Mouse (Mus musculus) midbrain, postnatal 0 days (tissue): ENCODE measurements at regions not wholly inside any gene's neighbourhood (a gene's known extent, or its start where the extent isn't known, plus 50 kb on each side); places are given as distances from the start of the nearest gene placed in this dataset.

Source experiments
- ATAC-seq: fragments of 200-750 bp; cut with Nextera tagmentation; 2 replicates; pipeline ENCODE4 v1.8.0; 2017; ENCODE audit warnings: moderate number of reproducible peaks, mild to moderate bottlenecking, moderate TSS enrichment, moderate library complexity; ENCODE audit not compliant: low FRiP score
- DNase-seq: peaks from one replicate; pipeline ENCODE4 v3.0.0-alpha.2; 2015; ENCODE audit warnings: low spot score
- H3K27ac ChIP-seq: fragments of 300-500 bp; sonication (generic); 2 replicates; pipeline ENCODE4 v1.5.1; 2014; ENCODE audit warnings: low read depth, mild to moderate bottlenecking, low read length, mixed read lengths
- H3K27me3 ChIP-seq: fragments of 300-500 bp; sonication (generic); 2 replicates; pipeline ENCODE4 v1.6.1; 2014; ENCODE audit warnings: low read length, control low read depth, mixed read lengths; ENCODE audit not compliant: insufficient read depth
- H3K36me3 ChIP-seq: fragments of 300-500 bp; sonication (generic); 2 replicates; pipeline ENCODE4 v1.6.1; 2014; ENCODE audit warnings: low read length, control low read depth, mixed read lengths; ENCODE audit not compliant: insufficient read depth
- H3K4me1 ChIP-seq: fragments of 300-500 bp; sonication (generic); 2 replicates; pipeline ENCODE4 v1.6.1; 2014; ENCODE audit warnings: mild to moderate bottlenecking, control low read depth, antibody characterized with exemption, low read length, mixed read lengths; ENCODE audit not compliant: insufficient read depth
- H3K4me2 ChIP-seq: fragments of 300-500 bp; sonication (generic); 2 replicates; pipeline ENCODE4 v1.6.1; 2014; ENCODE audit warnings: low read depth, mild to moderate bottlenecking, low read length, mixed read lengths; ENCODE audit not compliant: poor library complexity, severe bottlenecking
- H3K4me3 ChIP-seq: fragments of 300-500 bp; sonication (generic); 2 replicates; pipeline ENCODE4 v1.5.1; 2014; ENCODE audit warnings: low read depth, mild to moderate bottlenecking, low read length, moderate library complexity
- H3K9ac ChIP-seq: fragments of 300-500 bp; sonication (generic); replicated peaks from 2 replicates; pipeline ENCODE4 v1.6.1; 2014; ENCODE audit warnings: mild to moderate bottlenecking, low read length, moderate library complexity, mixed read lengths; ENCODE audit not compliant: poor library complexity, severe bottlenecking
- H3K9me3 ChIP-seq: fragments of 300-500 bp; sonication (generic); 2 replicates; pipeline ENCODE4 v1.6.1; 2016; ENCODE audit warnings: low read length, control low read depth
- CTCF ChIP-seq: IDR thresholded peaks from 2 replicates; pipeline ENCODE4 v1.5.1; 2016; ENCODE audit warnings: antibody characterized with exemption, mild to moderate bottlenecking
- WGBS: fragments of 180-500 bp; shearing (Covaris S2); extraction: QIAGEN DNeasy Blood & Tissue Kit; methylation state at CpG from one replicate; pipeline ENCODE4 v1.1.7; 2014; 5-methylcytosine and 5-hydroxymethylcytosine counted together

DNA sequence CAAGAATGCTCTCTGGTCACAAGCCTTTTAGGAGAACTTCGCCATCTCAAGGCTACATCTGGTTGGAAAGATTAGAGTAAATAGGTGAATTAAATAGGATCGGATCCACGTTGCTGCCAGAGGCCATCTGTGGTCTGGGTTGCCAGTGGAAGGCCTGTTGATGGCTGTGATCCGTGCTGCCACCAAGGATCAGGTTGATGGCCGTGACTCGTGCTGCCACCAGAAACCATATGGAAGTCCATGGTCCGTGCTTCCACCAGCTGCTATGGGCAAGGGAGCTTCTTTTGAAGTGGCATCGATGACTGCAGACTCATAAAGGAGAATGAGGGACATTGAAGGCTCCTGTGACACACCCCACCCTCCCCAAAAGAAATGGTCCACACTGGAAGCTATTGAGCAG is 79.6 kb downstream of the Atp1a1 start:
- no peaks in the 10 kb centered on the region for H3K9me3 ChIP-seq
- 79% methylated on average over 8 of the region's 8 CpGs for WGBS
- H3K4me1 ChIP-seq, result peaks cover 8% of the 10 kb centered on the region; the same call in 1 of the 2 replicates
- ATAC-seq, result no peak
- no peak overlapping the region for H3K4me3 ChIP-seq
- no peaks in the 10 kb centered on the region for H3K36me3 ChIP-seq
- H3K27ac ChIP-seq, result no peak overlapping the region
- TF ChIP-seq CTCF, result no peak
- H3K27me3 ChIP-seq, result no peaks in the 10 kb centered on the region
- DNase-seq, result peak; percentile 64
- no peak overlapping the region for H3K9ac ChIP-seq
- H3K4me2 ChIP-seq, result no peak overlapping the region

DNA sequence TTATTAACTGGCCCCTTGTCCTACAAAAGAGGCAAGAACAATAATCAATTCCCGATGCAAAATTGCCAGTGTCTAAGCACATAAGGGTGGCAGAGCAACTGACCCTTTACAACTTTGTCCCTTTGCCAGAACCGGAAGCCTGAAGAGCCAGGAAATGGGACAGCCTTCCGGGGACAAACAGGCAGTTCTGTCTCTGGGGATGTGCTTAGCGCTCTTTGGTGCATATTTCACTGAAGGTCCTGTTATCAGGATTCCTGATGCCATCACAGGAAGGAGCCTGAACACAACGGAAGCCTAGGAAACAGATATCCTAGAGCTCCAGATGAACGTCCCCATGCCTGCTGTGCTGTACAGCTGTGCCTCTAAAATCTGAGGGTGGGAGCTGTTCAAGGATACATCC is 80.0 kb downstream of the Atp1a1 start:
- H3K4me3 ChIP-seq, result no peak overlapping the region
- peaks cover 8% of the 10 kb centered on the region; the same call in 1 of the 2 replicates for H3K4me1 ChIP-seq
- ATAC-seq, result no peak
- no peak for TF ChIP-seq CTCF
- H3K27me3 ChIP-seq, result no peaks in the 10 kb centered on the region
- H3K9ac ChIP-seq, result no peak overlapping the region
- no peaks in the 10 kb centered on the region for H3K9me3 ChIP-seq
- WGBS, result 72% methylated on average over 6 of the region's 6 CpGs
- no peak for DNase-seq
- H3K27ac ChIP-seq, result no peak overlapping the region
- H3K4me2 ChIP-seq, result no peak overlapping the region
- no peaks in the 10 kb centered on the region for H3K36me3 ChIP-seq

DNA sequence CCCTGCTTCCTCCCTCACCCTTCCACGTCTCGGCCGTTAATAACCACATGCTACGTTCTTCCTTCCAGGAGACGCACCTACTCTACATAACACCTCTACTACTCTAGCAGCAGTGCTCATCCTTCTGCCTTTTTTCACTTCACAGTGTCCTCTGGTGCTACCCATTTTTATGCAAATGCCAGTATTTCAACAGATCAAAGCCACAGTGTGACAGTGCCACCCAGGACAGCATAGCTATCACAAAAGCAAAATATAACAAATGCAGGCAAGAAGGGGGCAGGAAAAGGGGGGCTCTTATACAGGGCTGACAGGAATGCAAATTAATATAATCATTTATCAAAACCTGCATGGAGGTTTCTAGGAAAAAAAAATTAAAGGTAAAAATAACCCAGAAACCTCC is 81.2 kb downstream of the Atp1a1 start:
- Histone ChIP-seq H3K9me3 (no peaks in the 10 kb centered on the region), H3K36me3 (no peaks in the 10 kb centered on the region), H3K27ac (no peak overlapping the region), H3K27me3 (no peaks in the 10 kb centered on the region), H3K9ac (no peak overlapping the region), H3K4me1 (peaks cover 4% of the 10 kb centered on the region; the same call in 1 of the 2 replicates), H3K4me3 (no peak overlapping the region), H3K4me2 (no peak overlapping the region)
- ATAC-seq (no peak; the same call in 1 of the 2 replicates), DNase-seq (no peak)
- WGBS, result 44% methylated on average over 5 of the region's 5 CpGs
- TF ChIP-seq CTCF, result no peak

DNA sequence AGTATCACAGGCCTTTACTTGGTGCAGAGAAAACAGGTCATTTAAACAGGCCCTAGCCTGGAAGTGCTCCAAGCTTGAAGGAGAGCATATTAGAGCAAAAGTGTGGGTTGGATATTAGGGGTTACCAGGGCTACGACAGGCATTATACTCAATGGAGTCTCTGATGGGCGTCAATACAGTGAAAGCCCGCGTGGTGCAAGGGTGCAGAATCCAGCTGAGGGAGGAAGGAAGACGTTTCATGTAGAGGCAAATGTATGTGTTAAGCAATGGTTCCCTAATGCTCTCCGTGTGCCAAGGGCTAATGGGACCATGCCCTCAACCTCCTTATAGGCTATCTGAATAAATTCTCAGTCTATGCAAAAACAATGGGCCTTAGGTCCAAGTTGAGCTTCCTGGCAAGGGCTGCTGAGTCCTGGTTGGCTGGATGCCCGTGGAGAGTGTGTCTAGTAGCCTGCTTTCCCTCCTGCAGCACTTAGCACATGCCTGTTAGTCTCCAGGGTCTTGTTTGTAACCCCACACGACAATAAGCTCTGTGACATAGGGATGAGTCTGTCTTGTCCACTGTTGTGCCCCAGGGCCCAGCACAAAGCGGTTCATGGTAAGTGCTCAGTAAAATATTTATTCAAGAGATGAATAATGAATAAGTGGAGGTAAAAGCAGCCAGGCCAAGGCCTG is 82.1 kb downstream of the Atp1a1 start:
- H3K4me3 ChIP-seq, result no peak overlapping the region
- ATAC-seq (no peak), DNase-seq (peak; percentile 73)
- TF ChIP-seq CTCF, result no peak
- no peaks in the 10 kb centered on the region for H3K36me3 ChIP-seq
- H3K27me3 ChIP-seq, result no peaks in the 10 kb centered on the region
- H3K4me2 ChIP-seq, result no peak overlapping the region
- WGBS, result 45% methylated on average over 9 of the region's 9 CpGs
- H3K4me1 ChIP-seq, result 0 out of 2 replicates have a peak, but pooled peaks cover 4% of the 10 kb centered on the region
- H3K9ac ChIP-seq, result no peak overlapping the region
- H3K27ac ChIP-seq, result no peak overlapping the region; the same call in 1 of the 2 replicates
- no peaks in the 10 kb centered on the region for H3K9me3 ChIP-seq

DNA sequence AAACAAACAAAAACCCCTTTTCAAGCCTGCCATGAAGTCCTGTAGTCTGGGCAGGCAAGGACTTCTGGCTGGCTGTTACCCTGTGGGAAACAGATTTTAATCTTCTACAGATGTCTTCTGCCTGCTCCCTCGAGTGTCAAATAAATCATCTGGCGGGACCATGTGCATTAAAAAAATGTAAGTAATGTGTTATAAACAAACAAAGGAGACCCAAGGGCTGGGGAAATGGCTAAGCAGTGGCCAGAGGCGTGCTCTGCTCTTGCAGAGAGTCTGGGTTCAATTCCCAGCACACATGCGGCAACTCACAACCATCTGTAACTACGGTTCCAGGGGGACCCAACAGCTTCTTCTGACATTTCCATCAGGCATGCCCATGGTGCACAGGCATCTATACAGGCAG is 83.3 kb downstream of the Atp1a1 start:
- no peak for TF ChIP-seq CTCF
- Histone ChIP-seq H3K27ac (no peak overlapping the region), H3K9me3 (no peaks in the 10 kb centered on the region), H3K36me3 (no peaks in the 10 kb centered on the region), H3K4me1 (0 out of 2 replicates have a peak, but pooled peaks cover 4% of the 10 kb centered on the region), H3K4me2 (no peak overlapping the region), H3K4me3 (no peak overlapping the region), H3K9ac (no peak overlapping the region), H3K27me3 (no peaks in the 10 kb centered on the region)
- ATAC-seq (no peak), DNase-seq (no peak)
- WGBS, result 91% methylated on average over 5 of the region's 5 CpGs

DNA sequence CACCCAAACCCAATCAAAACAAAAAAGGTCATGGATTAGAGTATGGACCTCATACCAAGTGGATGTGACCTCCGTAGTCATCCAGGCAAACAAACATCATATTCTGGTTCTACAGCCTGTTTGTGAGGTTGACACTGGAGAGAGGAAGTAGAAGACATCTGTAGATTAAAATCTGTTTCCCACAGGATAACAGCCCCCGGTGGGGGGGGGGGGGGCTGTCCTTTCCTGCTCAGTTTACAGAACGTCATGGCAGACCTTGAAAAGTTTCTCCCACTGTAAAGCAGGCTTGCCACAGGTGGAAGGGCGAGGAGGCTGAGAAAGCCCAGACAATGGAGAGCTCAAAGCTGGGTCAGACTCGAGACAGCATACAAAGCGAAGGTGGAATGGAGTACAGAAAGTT is 84.4 kb downstream of the Atp1a1 start:
- no peak for ATAC-seq
- 79% methylated on average over 6 of the region's 6 CpGs for WGBS
- no peak for TF ChIP-seq CTCF

More for the DNA sequence above, 84.4 kb downstream of the Atp1a1 start:
- DNase-seq, result no peak
- Histone ChIP-seq H3K4me2 (no peak overlapping the region), H3K27me3 (no peaks in the 10 kb centered on the region), H3K27ac (no peak overlapping the region), H3K9ac (no peak overlapping the region), H3K4me3 (no peak overlapping the region), H3K9me3 (no peaks in the 10 kb centered on the region), H3K4me1 (0 out of 2 replicates have a peak, but pooled peaks cover 4% of the 10 kb centered on the region), H3K36me3 (no peaks in the 10 kb centered on the region)
